Mouse (Mus musculus): ENCODE results near the gene Myh14. TPM values are rescaled to one million over a fixed set of nuclear protein-coding genes. Genes with fewer than 3 reads are reported as not detected.

The Myh14 gene
- polyA plus RNA-seq, 1 experiment, result 56.2 TPM

DNA sequence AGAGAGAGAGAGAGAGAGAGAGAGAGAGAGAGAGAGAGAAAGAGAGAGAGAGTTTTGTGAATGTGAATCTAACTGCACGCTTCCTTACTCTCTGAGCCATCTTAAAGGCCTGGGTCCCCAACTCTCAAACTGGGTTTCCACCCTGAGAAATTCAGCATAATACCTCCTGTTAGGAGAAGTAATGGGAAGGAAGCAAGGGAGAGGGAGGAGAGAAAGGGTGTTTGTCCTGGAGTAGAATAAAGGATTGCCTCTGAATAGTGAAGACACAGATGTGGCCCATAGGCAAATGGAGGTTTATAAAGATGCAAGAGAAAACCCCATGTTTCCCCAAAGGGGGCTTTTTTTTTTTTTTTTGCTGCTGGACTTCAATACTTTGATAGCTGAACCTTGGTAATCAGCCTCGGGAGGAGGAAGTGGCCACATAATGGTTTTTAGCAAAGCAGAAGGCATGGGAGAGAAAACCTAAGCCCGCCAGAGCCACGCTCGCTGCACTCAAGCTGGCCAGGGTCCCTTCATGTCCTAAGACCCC, 97.6 kb downstream of the Myh14 start:
- Histone ChIP-seq H3K4me3 (replicated peaks; ENCODE audit: insufficient read depth, low read depth, low read length) (no peak overlapping the region), H3K4me1 (ENCODE audit: control insufficient read depth, insufficient read depth, low read length) (no peaks in the 10 kb centered on the region), H3K27me3 (ENCODE audit: control insufficient read depth, insufficient read depth, low read length) (no peaks in the 10 kb centered on the region), H3K27ac (ENCODE audit: insufficient read depth, low read length) (no peak overlapping the region)
- no peak for DNase-seq
- 73% methylated on average over 5 of the region's 5 CpGs for WGBS
- TF ChIP-seq CTCF (IDR thresholded peaks at IDR 0.05; ENCODE audit: borderline replicate concordance, insufficient read depth, low read depth, low read length) (no peak), POLR2A (IDR thresholded peaks at IDR 0.05; ENCODE audit: borderline replicate concordance, insufficient read depth, low read length) (no peak)

- no peaks in the 10 kb centered on the region for H3K27me3 ChIP-seq (ENCODE audit: control insufficient read depth, insufficient read depth, low read length)
- 34% methylated on average over 7 of the region's 7 CpGs for WGBS
- H3K4me3 ChIP-seq (replicated peaks; ENCODE audit: insufficient read depth, low read depth, low read length), result no peak within 1 kb of the TSS
- no peak for TF ChIP-seq POLR2A (IDR thresholded peaks at IDR 0.05; ENCODE audit: borderline replicate concordance, insufficient read depth, low read length)
- TF ChIP-seq CTCF (IDR thresholded peaks at IDR 0.05; ENCODE audit: borderline replicate concordance, insufficient read depth, low read depth, low read length), result no peak
- no peaks in the 10 kb centered on the region for H3K4me1 ChIP-seq (ENCODE audit: control insufficient read depth, insufficient read depth, low read length)
- no peak within 1 kb of the TSS for H3K27ac ChIP-seq (ENCODE audit: insufficient read depth, low read length)
- no peak for DNase-seq
These were observed 98.4 kb downstream of the Myh14 start, which contains the start of gene Napsa for GRCm38 (mm10) chr7:44572213-44572701. Napsa (plus strand) TSS chr7:44572380.

- Histone ChIP-seq H3K4me3 (replicated peaks; ENCODE audit: insufficient read depth, low read depth, low read length) (no peak overlapping the region), H3K27me3 (ENCODE audit: control insufficient read depth, insufficient read depth, low read length) (no peaks in the 10 kb centered on the region), H3K4me1 (ENCODE audit: control insufficient read depth, insufficient read depth, low read length) (no peaks in the 10 kb centered on the region), H3K27ac (ENCODE audit: insufficient read depth, low read length) (no peak overlapping the region)
- no peak for DNase-seq
- WGBS, result 44% methylated on average over 4 of the region's 4 CpGs
- TF ChIP-seq POLR2A (IDR thresholded peaks at IDR 0.05; ENCODE audit: borderline replicate concordance, insufficient read depth, low read length), result no peak
- TF ChIP-seq CTCF (IDR thresholded peaks at IDR 0.05; ENCODE audit: borderline replicate concordance, insufficient read depth, low read depth, low read length), result no peak
These were observed 98.8 kb downstream of the Myh14 start for GRCm38 (mm10) chr7:44571811-44572210.

- Histone ChIP-seq H3K4me1 (ENCODE audit: control insufficient read depth, insufficient read depth, low read length) (no peaks in the 10 kb centered on the region), H3K27ac (ENCODE audit: insufficient read depth, low read length) (no peak overlapping the region), H3K27me3 (ENCODE audit: control insufficient read depth, insufficient read depth, low read length) (no peaks in the 10 kb centered on the region), H3K4me3 (replicated peaks; ENCODE audit: insufficient read depth, low read depth, low read length) (no peak overlapping the region)
- DNase-seq, result no peak
- 84% methylated on average over 6 of the region's 6 CpGs for WGBS
- TF ChIP-seq CTCF (IDR thresholded peaks at IDR 0.05; ENCODE audit: borderline replicate concordance, insufficient read depth, low read depth, low read length) (no peak), POLR2A (IDR thresholded peaks at IDR 0.05; ENCODE audit: borderline replicate concordance, insufficient read depth, low read length) (no peak)
These were observed 99.7 kb downstream of the Myh14 start for GRCm38 (mm10) chr7:44570989-44571388.

DNA sequence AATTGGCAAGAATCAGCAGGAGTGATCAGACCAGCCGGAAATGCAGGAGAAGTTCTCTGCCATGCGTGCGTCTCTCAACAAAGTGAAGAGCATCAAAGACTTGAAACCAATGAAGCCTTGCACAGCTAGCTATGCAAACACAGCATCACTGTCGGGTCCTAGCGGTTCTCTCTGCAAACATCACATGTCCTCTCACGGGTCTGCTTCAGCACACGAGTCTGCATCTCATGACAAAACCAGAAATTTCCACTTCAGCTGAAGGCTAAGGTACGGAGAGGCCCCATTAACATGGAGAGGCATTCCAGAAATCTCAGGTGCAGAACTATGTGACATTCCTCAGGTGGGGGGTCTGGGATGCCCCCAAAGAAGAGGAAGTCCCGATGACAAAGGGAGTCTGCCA, 101.8 kb downstream of the Myh14 start:
- no peak overlapping the region for H3K4me3 ChIP-seq (replicated peaks; ENCODE audit: insufficient read depth, low read depth, low read length)
- DNase-seq, result no peak
- H3K27me3 ChIP-seq (ENCODE audit: control insufficient read depth, insufficient read depth, low read length), result no peaks in the 10 kb centered on the region
- TF ChIP-seq POLR2A (IDR thresholded peaks at IDR 0.05; ENCODE audit: borderline replicate concordance, insufficient read depth, low read length) (no peak), CTCF (IDR thresholded peaks at IDR 0.05; ENCODE audit: borderline replicate concordance, insufficient read depth, low read depth, low read length) (no peak)
- no peak overlapping the region for H3K27ac ChIP-seq (ENCODE audit: insufficient read depth, low read length)
- no peaks in the 10 kb centered on the region for H3K4me1 ChIP-seq (ENCODE audit: control insufficient read depth, insufficient read depth, low read length)
- WGBS, result 54% methylated on average over 9 of the region's 9 CpGs

GRCm38 (mm10) chr7:44565414-44565813, 105.2 kb downstream of the Myh14 start:
- H3K4me1 ChIP-seq (ENCODE audit: control insufficient read depth, insufficient read depth, low read length), result no peaks in the 10 kb centered on the region
- DNase-seq, result no peak
- TF ChIP-seq POLR2A (IDR thresholded peaks at IDR 0.05; ENCODE audit: borderline replicate concordance, insufficient read depth, low read length) (no peak), CTCF (IDR thresholded peaks at IDR 0.05; ENCODE audit: borderline replicate concordance, insufficient read depth, low read depth, low read length) (no peak)
- H3K4me3 ChIP-seq (replicated peaks; ENCODE audit: insufficient read depth, low read depth, low read length), result no peak overlapping the region
- H3K27me3 ChIP-seq (ENCODE audit: control insufficient read depth, insufficient read depth, low read length), result no peaks in the 10 kb centered on the region
- WGBS, result 62% methylated on average over 6 of the region's 6 CpGs
- no peak overlapping the region for H3K27ac ChIP-seq (ENCODE audit: insufficient read depth, low read length)

GRCm38 (mm10) chr7:44564486-44564885, 106.2 kb downstream of the Myh14 start:
- DNase-seq, result no peak
- no peak overlapping the region for H3K4me3 ChIP-seq (replicated peaks; ENCODE audit: insufficient read depth, low read depth, low read length)
- H3K27me3 ChIP-seq (ENCODE audit: control insufficient read depth, insufficient read depth, low read length), result no peaks in the 10 kb centered on the region
- no peak overlapping the region for H3K27ac ChIP-seq (ENCODE audit: insufficient read depth, low read length)
- 80% methylated on average over 10 of the region's 10 CpGs for WGBS
- TF ChIP-seq POLR2A (IDR thresholded peaks at IDR 0.05; ENCODE audit: borderline replicate concordance, insufficient read depth, low read length), result no peak
- no peaks in the 10 kb centered on the region for H3K4me1 ChIP-seq (ENCODE audit: control insufficient read depth, insufficient read depth, low read length)

DNA sequence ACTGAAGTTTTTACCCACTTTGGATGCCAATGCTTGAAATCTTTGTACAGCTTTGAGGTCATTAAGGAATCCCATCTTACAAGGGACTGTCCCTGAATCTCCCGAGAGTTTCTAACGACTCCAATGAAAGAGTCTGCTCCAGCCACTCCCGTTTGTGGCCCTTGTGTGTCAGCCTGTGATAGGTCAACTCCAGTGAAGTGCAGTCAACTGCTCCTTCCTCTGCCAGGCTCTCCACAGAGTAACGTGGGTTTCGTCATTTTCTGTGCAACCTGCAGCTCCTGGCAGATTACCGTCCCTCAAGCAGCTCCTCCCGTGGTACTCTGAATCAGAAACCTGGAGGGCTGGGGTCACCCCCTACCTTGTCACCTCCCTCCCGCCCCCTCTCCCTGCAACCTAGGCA, 107.4 kb downstream of the Myh14 start:
- H3K27me3 ChIP-seq (ENCODE audit: control insufficient read depth, insufficient read depth, low read length), result no peaks in the 10 kb centered on the region
- no peaks in the 10 kb centered on the region for H3K4me1 ChIP-seq (ENCODE audit: control insufficient read depth, insufficient read depth, low read length)
- 47% methylated on average over 8 of the region's 8 CpGs for WGBS
- DNase-seq, result no peak
- H3K27ac ChIP-seq (ENCODE audit: insufficient read depth, low read length), result no peak overlapping the region
- TF ChIP-seq POLR2A (IDR thresholded peaks at IDR 0.05; ENCODE audit: borderline replicate concordance, insufficient read depth, low read length) (no peak), CTCF (IDR thresholded peaks at IDR 0.05; ENCODE audit: borderline replicate concordance, insufficient read depth, low read depth, low read length) (no peak)
- H3K4me3 ChIP-seq (replicated peaks; ENCODE audit: insufficient read depth, low read depth, low read length), result no peak overlapping the region
